Mouse (Mus musculus): ENCODE measurements around the gene Lyl1. TPM values are rescaled to one million over a fixed set of nuclear protein-coding genes. Genes with fewer than 3 reads are reported as not detected.

The Lyl1 gene
- polyA plus RNA-seq, 1 experiment from 2014 or later, result 5.1 TPM

DNA sequence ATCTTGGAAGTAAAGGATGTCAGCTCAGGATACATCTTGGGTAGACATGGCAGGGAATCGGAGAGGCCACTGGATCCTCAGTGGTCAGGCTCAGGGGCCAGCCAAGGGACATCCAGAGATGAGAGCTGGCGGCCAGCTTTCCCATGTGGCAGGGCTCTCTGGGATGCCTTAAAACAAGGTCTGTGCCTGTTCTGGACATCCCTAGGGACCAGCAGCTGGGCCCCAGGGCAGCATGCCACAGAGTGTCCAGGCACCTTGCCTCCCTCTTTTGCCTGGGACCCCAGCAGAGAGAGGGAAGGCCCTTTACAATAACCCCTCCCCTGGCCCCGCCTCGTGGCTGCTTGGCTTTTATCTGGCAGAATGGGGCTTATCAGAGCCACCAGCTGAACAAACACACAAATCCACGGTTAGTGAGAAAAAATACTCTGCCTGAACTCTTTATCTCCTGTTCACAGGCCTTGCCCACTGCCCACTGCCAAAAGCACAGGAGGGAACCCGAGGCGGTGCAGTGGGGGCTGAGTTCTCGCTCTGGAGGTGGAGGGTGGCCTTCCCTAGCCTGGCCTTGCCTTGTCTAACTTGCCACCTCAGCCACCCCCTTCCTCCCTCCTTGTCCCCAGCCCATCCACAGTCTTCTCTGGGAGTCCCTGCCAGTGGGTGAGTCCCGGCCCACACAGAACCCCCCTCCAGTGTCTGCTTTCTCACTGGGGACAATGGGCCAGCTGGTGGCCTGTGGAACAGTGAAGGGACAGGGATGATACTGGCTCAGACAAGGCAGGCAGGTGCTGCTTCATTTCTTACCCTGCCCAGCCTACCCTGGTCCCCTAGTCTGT lies 29.5 kb downstream of the Lyl1 start:
- H3K4me2 ChIP-seq, result no peak overlapping the region
- no peaks in the 10 kb centered on the region for H3K36me3 ChIP-seq (ENCODE audit: control insufficient read depth, insufficient read depth, low read length)
- H3K4me3 ChIP-seq (ENCODE audit: low read depth, low read length), result no peak overlapping the region
- H3K9me3 ChIP-seq (ENCODE audit: control insufficient read depth, low read length), result no peaks in the 10 kb centered on the region
- H3K27me3 ChIP-seq (ENCODE audit: control insufficient read depth, insufficient read depth, low read length), result peaks cover 32% of the 10 kb centered on the region
- peaks cover 22% of the 10 kb centered on the region for H3K4me1 ChIP-seq (ENCODE audit: control insufficient read depth, insufficient read depth, low read length)
- peak; percentile 64 for ATAC-seq (ENCODE audit: low FRiP score)
- peak; percentile 92 for DNase-seq (ENCODE audit: low spot score, missing footprints)
- H3K27ac ChIP-seq (ENCODE audit: low read depth, low read length), result peak overlapping the region; percentile 76
- 0 out of 2 replicates have a peak overlapping the region, but pooled peaks have one; percentile 6 for H3K9ac ChIP-seq (ENCODE audit: low read length)
- 22% methylated on average over 9 of the region's 9 CpGs for WGBS

DNA sequence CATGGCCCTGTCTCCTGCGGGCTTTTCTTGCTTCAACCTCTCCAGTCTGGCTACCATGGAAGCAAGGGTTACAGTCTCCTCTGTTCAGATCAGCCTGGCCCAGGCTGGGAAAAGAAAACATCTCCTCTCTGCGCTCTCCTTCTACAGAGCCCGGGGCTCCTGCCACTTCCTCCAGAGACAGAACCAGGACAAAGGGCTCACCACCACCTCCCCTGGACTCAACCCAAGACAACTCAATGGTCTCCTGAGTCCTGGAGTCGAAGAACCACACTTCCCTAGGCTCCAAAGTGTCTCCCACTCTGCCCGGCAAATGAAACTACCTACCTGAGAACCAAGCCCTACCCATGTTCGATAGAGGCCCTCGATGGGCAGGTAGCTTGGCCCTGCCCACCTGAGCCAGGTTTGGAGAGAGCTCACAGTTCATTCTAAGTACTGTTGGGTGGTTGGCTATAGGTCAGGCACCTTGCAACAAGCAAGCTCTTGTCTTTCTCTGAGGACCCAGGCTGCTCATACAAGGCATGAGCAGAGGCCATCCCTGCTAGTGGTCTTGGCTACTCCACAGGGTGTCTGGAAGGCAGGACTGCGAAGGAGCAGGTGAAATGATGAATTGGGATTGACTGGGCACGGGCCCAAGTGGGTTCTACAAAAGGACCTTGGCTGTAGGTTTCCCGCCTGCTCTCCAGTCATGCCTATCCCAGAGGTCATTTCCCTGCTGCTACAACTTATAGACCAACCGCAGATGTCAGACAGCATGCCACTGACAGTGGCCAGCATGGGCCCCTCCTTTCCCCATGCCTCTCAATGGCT lies 30.3 kb downstream of the Lyl1 start:
- H3K4me1 ChIP-seq (ENCODE audit: control insufficient read depth, insufficient read depth, low read length), result peaks cover 22% of the 10 kb centered on the region
- H3K27ac ChIP-seq (ENCODE audit: low read depth, low read length), result peak overlapping the region; percentile 76
- no peaks in the 10 kb centered on the region for H3K9me3 ChIP-seq (ENCODE audit: control insufficient read depth, low read length)
- no peaks in the 10 kb centered on the region for H3K36me3 ChIP-seq (ENCODE audit: control insufficient read depth, insufficient read depth, low read length)
- no peak for ATAC-seq (ENCODE audit: low FRiP score)
- peaks cover 40% of the 10 kb centered on the region for H3K27me3 ChIP-seq (ENCODE audit: control insufficient read depth, insufficient read depth, low read length)
- no peak overlapping the region for H3K4me2 ChIP-seq
- no peak overlapping the region for H3K9ac ChIP-seq (ENCODE audit: low read length)
- 70% methylated on average over 11 of the region's 11 CpGs for WGBS
- no peak overlapping the region for H3K4me3 ChIP-seq (ENCODE audit: low read depth, low read length)
- no peak for DNase-seq (ENCODE audit: low spot score, missing footprints)

DNA sequence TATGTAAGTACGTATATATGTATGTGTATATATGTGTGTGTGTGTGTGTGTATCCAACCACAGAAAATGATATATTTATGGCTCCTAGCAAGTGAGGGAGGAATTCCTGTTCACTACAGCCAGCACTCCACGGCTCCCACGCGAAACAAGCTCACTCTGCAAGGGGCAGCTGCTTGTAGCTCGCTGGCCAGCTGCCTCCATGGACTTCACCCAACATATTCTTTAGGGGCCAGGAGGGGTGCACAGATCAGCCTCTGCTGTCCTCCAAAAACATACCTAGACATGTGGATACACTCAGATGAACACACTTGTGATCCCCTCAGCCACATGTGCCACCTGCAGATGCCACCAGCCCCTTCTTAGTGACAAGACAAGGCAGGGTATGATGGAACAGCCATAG lies 31.3 kb downstream of the Lyl1 start:
- ATAC-seq (ENCODE audit: low FRiP score) (no peak), DNase-seq (ENCODE audit: low spot score, missing footprints) (no peak)
- peaks cover 22% of the 10 kb centered on the region for H3K4me1 ChIP-seq (ENCODE audit: control insufficient read depth, insufficient read depth, low read length)
- no peak overlapping the region for H3K4me3 ChIP-seq (ENCODE audit: low read depth, low read length)
- H3K36me3 ChIP-seq (ENCODE audit: control insufficient read depth, insufficient read depth, low read length), result no peaks in the 10 kb centered on the region
- 80% methylated on average over 5 of the region's 5 CpGs for WGBS
- H3K4me2 ChIP-seq, result no peak overlapping the region
- H3K27me3 ChIP-seq (ENCODE audit: control insufficient read depth, insufficient read depth, low read length), result peaks cover 49% of the 10 kb centered on the region
- no peak overlapping the region for H3K27ac ChIP-seq (ENCODE audit: low read depth, low read length)
- no peaks in the 10 kb centered on the region for H3K9me3 ChIP-seq (ENCODE audit: control insufficient read depth, low read length)
- no peak overlapping the region for H3K9ac ChIP-seq (ENCODE audit: low read length)

DNA sequence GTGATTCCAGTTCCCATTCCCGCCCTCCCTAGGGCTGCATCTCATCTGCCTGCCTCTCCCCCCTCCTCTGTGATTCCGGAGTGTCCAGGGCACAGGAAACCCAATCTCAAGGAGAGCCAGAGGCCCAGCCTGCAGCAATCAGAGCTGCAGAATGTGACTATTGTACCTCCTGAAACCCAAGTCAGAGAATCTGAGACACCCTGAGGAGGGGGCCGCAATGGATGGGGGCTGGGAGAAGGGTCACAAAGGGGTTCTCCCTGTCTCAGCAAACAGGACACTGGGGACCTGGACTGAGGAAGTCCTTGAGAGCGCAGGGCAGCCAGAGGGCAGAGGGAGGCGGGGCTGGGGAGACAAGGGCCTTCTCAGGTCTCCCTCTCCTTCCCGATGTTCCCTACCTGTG lies 31.7 kb downstream of the Lyl1 start:
- peaks cover 53% of the 10 kb centered on the region for H3K27me3 ChIP-seq (ENCODE audit: control insufficient read depth, insufficient read depth, low read length)
- no peaks in the 10 kb centered on the region for H3K36me3 ChIP-seq (ENCODE audit: control insufficient read depth, insufficient read depth, low read length)
- 54% methylated on average over 5 of the region's 6 CpGs for WGBS
- no peak overlapping the region for H3K4me2 ChIP-seq
- ATAC-seq (ENCODE audit: low FRiP score) (no peak), DNase-seq (ENCODE audit: low spot score, missing footprints) (no peak)
- no peak overlapping the region for H3K4me3 ChIP-seq (ENCODE audit: low read depth, low read length)
- no peaks in the 10 kb centered on the region for H3K9me3 ChIP-seq (ENCODE audit: control insufficient read depth, low read length)
- no peak overlapping the region for H3K27ac ChIP-seq (ENCODE audit: low read depth, low read length)
- H3K4me1 ChIP-seq (ENCODE audit: control insufficient read depth, insufficient read depth, low read length), result peaks cover 25% of the 10 kb centered on the region
- H3K9ac ChIP-seq (ENCODE audit: low read length), result no peak overlapping the region

DNA sequence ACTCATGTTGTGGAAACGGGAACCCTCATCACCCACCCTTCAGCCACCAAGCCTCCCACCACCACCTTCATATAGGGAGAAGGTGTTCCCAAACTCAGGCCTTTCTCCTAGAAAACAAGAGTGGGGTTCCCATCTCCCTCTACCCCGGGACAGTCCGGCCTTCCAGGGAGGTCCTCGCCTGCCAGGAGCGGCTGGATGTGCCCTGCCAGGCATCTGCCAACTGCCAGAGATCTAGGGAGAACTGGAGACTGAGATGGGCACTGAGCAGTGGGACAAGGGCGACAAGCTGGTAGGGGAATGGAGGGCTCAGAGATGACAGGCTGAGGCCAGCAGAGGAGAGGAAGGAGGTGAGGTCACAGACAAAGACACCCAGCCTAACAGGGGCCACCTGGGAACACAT lies 32.7 kb downstream of the Lyl1 start:
- no peak overlapping the region for H3K27ac ChIP-seq (ENCODE audit: low read depth, low read length)
- H3K4me1 ChIP-seq (ENCODE audit: control insufficient read depth, insufficient read depth, low read length), result peaks cover 30% of the 10 kb centered on the region
- ATAC-seq (ENCODE audit: low FRiP score), result no peak
- H3K9ac ChIP-seq (ENCODE audit: low read length), result no peak overlapping the region
- 82% methylated on average over 6 of the region's 6 CpGs for WGBS
- no peak overlapping the region for H3K4me2 ChIP-seq
- H3K36me3 ChIP-seq (ENCODE audit: control insufficient read depth, insufficient read depth, low read length), result no peaks in the 10 kb centered on the region
- no peak for DNase-seq (ENCODE audit: low spot score, missing footprints)
- no peaks in the 10 kb centered on the region for H3K9me3 ChIP-seq (ENCODE audit: control insufficient read depth, low read length)
- no peak overlapping the region for H3K4me3 ChIP-seq (ENCODE audit: low read depth, low read length)
- peaks cover 63% of the 10 kb centered on the region for H3K27me3 ChIP-seq (ENCODE audit: control insufficient read depth, insufficient read depth, low read length)

DNA sequence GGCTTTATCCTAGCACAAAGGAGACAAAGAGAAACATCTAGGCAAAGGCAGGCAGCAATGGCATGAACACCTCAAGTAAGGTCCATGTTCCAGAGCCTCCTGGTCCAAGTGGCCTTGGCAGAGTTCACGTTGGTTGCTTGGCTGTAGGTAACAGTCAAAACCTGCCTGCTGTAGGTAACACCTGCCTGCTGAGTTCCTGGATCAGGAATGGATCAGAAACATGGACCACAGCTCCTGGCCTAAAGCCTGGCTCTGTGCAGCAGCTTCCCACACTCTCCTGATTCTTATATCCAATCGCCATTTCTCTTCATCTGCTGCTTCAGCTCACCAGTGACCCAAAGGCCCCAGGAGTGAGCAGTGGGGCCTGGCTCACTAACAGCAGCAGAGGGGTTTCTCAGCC lies 33.4 kb downstream of the Lyl1 start:
- Histone ChIP-seq H3K9ac (ENCODE audit: low read length) (no peak overlapping the region), H3K4me1 (ENCODE audit: control insufficient read depth, insufficient read depth, low read length) (peaks cover 32% of the 10 kb centered on the region), H3K4me2 (no peak overlapping the region), H3K27ac (ENCODE audit: low read depth, low read length) (no peak overlapping the region), H3K9me3 (ENCODE audit: control insufficient read depth, low read length) (no peaks in the 10 kb centered on the region), H3K27me3 (ENCODE audit: control insufficient read depth, insufficient read depth, low read length) (peaks cover 70% of the 10 kb centered on the region), H3K36me3 (ENCODE audit: control insufficient read depth, insufficient read depth, low read length) (no peaks in the 10 kb centered on the region), H3K4me3 (ENCODE audit: low read depth, low read length) (no peak overlapping the region)
- no peak for ATAC-seq (ENCODE audit: low FRiP score)
- 82% methylated on average over 2 of the region's 2 CpGs for WGBS
- DNase-seq (ENCODE audit: low spot score, missing footprints), result no peak

DNA sequence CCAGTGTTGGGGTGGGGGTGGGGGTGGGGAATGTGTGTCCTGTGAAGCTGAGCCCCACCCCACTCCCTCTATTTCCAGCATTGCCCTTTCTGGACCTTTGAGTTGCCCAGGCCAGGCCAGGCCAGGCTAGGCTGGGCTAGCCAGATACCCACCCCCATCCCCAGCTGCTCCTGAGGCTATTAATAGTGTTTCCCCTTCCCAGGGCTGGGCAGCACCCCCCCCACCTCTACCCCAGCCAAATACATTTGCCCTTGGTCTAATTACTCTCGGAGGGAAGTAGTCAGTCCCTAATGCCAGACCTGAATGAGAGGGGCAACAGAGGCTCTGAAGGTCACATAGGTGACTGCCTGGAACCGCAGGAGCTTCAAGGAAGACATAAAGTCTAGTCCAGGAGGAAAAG lies 34.3 kb downstream of the Lyl1 start:
- Histone ChIP-seq H3K36me3 (ENCODE audit: control insufficient read depth, insufficient read depth, low read length) (no peaks in the 10 kb centered on the region), H3K9me3 (ENCODE audit: control insufficient read depth, low read length) (no peaks in the 10 kb centered on the region), H3K27me3 (ENCODE audit: control insufficient read depth, insufficient read depth, low read length) (peaks cover 79% of the 10 kb centered on the region), H3K27ac (ENCODE audit: low read depth, low read length) (no peak overlapping the region), H3K4me1 (ENCODE audit: control insufficient read depth, insufficient read depth, low read length) (peaks cover 25% of the 10 kb centered on the region), H3K4me2 (no peak overlapping the region), H3K4me3 (ENCODE audit: low read depth, low read length) (no peak overlapping the region), H3K9ac (ENCODE audit: low read length) (no peak overlapping the region)
- no peak for DNase-seq (ENCODE audit: low spot score, missing footprints)
- WGBS, result 54% methylated on average over 2 of the region's 2 CpGs
- ATAC-seq (ENCODE audit: low FRiP score), result no peak

DNA sequence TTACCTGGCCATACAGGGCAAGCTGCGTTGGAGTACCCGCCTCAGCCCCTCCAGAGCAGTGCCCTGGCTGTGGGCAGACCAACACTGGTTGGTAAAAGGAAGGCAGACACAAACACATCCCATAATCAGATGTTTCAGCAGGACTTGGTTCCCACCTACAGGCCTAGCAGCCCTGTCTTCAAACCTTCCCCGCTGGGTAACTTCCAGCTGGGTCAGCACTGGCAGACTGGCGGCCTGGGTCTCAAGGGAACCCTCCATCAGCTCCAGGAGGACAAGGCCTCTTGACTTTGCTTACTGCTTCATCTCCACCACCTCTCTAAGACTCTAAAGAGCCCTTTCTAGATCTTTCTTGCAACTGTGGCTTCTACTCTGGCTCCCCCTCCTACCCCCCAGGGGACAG lies 35.3 kb downstream of the Lyl1 start:
- Histone ChIP-seq H3K4me1 (ENCODE audit: control insufficient read depth, insufficient read depth, low read length) (peaks cover 18% of the 10 kb centered on the region), H3K9me3 (ENCODE audit: control insufficient read depth, low read length) (no peaks in the 10 kb centered on the region), H3K4me2 (no peak overlapping the region), H3K4me3 (ENCODE audit: low read depth, low read length) (no peak overlapping the region), H3K36me3 (ENCODE audit: control insufficient read depth, insufficient read depth, low read length) (no peaks in the 10 kb centered on the region), H3K9ac (ENCODE audit: low read length) (no peak overlapping the region), H3K27me3 (ENCODE audit: control insufficient read depth, insufficient read depth, low read length) (peaks cover 89% of the 10 kb centered on the region), H3K27ac (ENCODE audit: low read depth, low read length) (no peak overlapping the region)
- WGBS, result 72% methylated on average over 4 of the region's 4 CpGs
- ATAC-seq (ENCODE audit: low FRiP score) (no peak), DNase-seq (ENCODE audit: low spot score, missing footprints) (no peak)

DNA sequence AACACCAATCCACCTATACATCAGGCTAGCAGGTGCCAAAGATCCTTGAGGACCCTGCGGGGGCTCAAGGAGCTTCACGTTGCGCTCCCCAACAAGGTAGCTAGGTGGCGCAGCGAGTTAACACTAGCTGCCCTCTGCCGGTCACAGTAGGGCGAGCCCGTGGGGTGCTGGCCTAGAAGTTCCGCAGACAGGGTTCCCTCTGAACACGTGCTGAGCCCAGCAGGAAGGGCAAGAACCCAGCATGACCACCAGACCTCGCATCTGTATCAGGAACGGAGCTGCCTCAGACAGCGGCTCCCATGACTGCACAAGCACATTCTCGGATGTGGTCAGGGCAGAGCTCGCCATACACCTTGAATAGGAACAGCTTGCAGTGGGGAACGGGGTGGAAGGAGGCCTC lies 36.4 kb downstream of the Lyl1 start:
- H3K27ac ChIP-seq (ENCODE audit: low read depth, low read length), result no peak overlapping the region
- H3K36me3 ChIP-seq (ENCODE audit: control insufficient read depth, insufficient read depth, low read length), result no peaks in the 10 kb centered on the region
- DNase-seq (ENCODE audit: low spot score, missing footprints) (peak; percentile 98), ATAC-seq (ENCODE audit: low FRiP score) (peak; percentile 68)
- peaks cover 21% of the 10 kb centered on the region for H3K4me1 ChIP-seq (ENCODE audit: control insufficient read depth, insufficient read depth, low read length)
- no peaks in the 10 kb centered on the region for H3K9me3 ChIP-seq (ENCODE audit: control insufficient read depth, low read length)
- H3K9ac ChIP-seq (ENCODE audit: low read length), result peak overlapping the region; percentile 21; the same call in 1 of the 2 replicates
- no peak overlapping the region for H3K4me3 ChIP-seq (ENCODE audit: low read depth, low read length)
- WGBS, result under 1% methylated on average over 16 of the region's 16 CpGs
- peaks cover 96% of the 10 kb centered on the region for H3K27me3 ChIP-seq (ENCODE audit: control insufficient read depth, insufficient read depth, low read length)
- peak overlapping the region; percentile 21 for H3K4me2 ChIP-seq

All from midbrain, embryonic 11.5 days (tissue).